Mouse (Mus musculus): ENCODE results near the gene Kctd10.

GRCm38 (mm10) chr5:114345538-114345937, 34.8 kb downstream of the Kctd10 start:
- TF ChIP-seq ZNF384 (IDR thresholded peaks at IDR 0.05; ENCODE audit: low read depth, low read length) = no peak
- TF ChIP-seq ZC3H11A (IDR thresholded peaks at IDR 0.05; ENCODE audit: borderline replicate concordance, low read depth, low read length) = no peak
- no peak for TF ChIP-seq CHD2 (IDR thresholded peaks at IDR 0.05; ENCODE audit: low read depth, low read length)
- TF ChIP-seq HCFC1 (IDR thresholded peaks at IDR 0.05; ENCODE audit: borderline replicate concordance, insufficient read depth, low read length) = no peak

Measured in ES-E14 (cell line).